Mouse (Mus musculus): ENCODE results near the gene Spink2. TPM values are rescaled to one million over a fixed set of nuclear protein-coding genes. Genes with fewer than 3 reads are reported as not detected.
"Not testable (repeated sequence)": the region's sequence is repeated elsewhere in the genome, so short reads cannot be mapped to it uniquely, and the experiment has no call there.

Spink2 gene
- polyA plus RNA-seq, 1 experiment from 2014 or later = 0.17 TPM

- DNase-seq = peak; percentile 40
- 28% methylated on average over 3 of the region's 3 CpGs for WGBS (ENCODE audit: insufficient replicate concordance)
These were observed 17.3 kb downstream of the Spink2 start for GRCm38 (mm10) chr5:77193951-77194350.

GRCm38 (mm10) chr5:77193266-77193665 is 18.0 kb downstream of the Spink2 start:
- H3K4me3 ChIP-seq (replicated peaks) = no peak overlapping the region
- H3K9ac ChIP-seq = no peak overlapping the region
- no peak for DNase-seq
- 27% methylated on average over 4 of the region's 4 CpGs for WGBS (ENCODE audit: insufficient replicate concordance)
- no peaks in the 10 kb centered on the region for H3K9me3 ChIP-seq (replicated peaks)
- H3K27me3 ChIP-seq = no peaks in the 10 kb centered on the region
- H3K4me2 ChIP-seq = no peak overlapping the region
- H3K36me3 ChIP-seq = no peaks in the 10 kb centered on the region
- H3K4me1 ChIP-seq (replicated peaks) = no peaks in the 10 kb centered on the region; the same call in 1 of the 2 replicates
- no peak overlapping the region for H3K27ac ChIP-seq
- ATAC-seq (ENCODE audit: low read depth) = no peak

More at GRCm38 (mm10) chr5:77193951-77194350, 17.3 kb downstream of the Spink2 start:
- Histone ChIP-seq H3K27me3 (no peaks in the 10 kb centered on the region), H3K9ac (no peak overlapping the region), H3K4me2 (no peak overlapping the region), H3K9me3 (replicated peaks) (no peaks in the 10 kb centered on the region), H3K36me3 (no peaks in the 10 kb centered on the region), H3K4me3 (replicated peaks) (no peak overlapping the region), H3K27ac (no peak overlapping the region), H3K4me1 (replicated peaks) (no peaks in the 10 kb centered on the region; the same call in 1 of the 2 replicates)
- no peak for ATAC-seq (ENCODE audit: low read depth)

DNA sequence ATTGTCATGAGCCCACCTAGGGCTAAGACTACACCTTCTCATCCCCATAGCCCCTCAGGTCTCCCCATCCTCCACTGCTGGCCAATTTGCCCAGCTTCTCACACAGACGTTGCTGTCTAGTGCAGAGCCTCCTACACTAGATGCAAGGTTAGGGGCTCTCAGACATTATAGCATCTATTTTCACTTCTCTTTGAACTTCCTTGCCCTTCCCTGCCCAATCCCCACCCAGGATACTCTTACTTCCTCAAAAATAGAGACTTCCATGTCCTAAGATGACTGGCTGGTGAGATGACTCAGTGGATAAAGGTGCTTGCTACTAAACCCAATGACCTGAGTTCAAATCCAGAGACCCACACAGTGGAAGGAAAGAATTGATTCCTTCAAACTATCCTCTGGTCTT is 19.6 kb downstream of the Spink2 start:
- DNase-seq = no peak
- Histone ChIP-seq H3K27ac (no peak overlapping the region), H3K9ac (no peak overlapping the region), H3K27me3 (no peaks in the 10 kb centered on the region), H3K4me2 (no peak overlapping the region), H3K4me1 (replicated peaks) (no peaks in the 10 kb centered on the region; the same call in 1 of the 2 replicates), H3K9me3 (replicated peaks) (no peaks in the 10 kb centered on the region), H3K36me3 (no peaks in the 10 kb centered on the region), H3K4me3 (replicated peaks) (no peak overlapping the region)
- ATAC-seq (ENCODE audit: low read depth) = no peak
- WGBS (ENCODE audit: insufficient replicate concordance) = 41% methylated on average over 1 of the region's 1 CpGs

- H3K4me2 ChIP-seq = no peak overlapping the region
- no peak overlapping the region for H3K9ac ChIP-seq
- no peak overlapping the region for H3K27ac ChIP-seq
- no peaks in the 10 kb centered on the region for H3K27me3 ChIP-seq
- ATAC-seq (ENCODE audit: low read depth) = no peak
- no peaks in the 10 kb centered on the region for H3K9me3 ChIP-seq (replicated peaks)
- DNase-seq = no peak
- H3K36me3 ChIP-seq = no peaks in the 10 kb centered on the region
- 69% methylated on average over 4 of the region's 4 CpGs for WGBS (ENCODE audit: insufficient replicate concordance)
- H3K4me1 ChIP-seq (replicated peaks) = no peaks in the 10 kb centered on the region; the same call in 1 of the 2 replicates
- no peak overlapping the region for H3K4me3 ChIP-seq (replicated peaks)
These were observed 20.2 kb downstream of the Spink2 start for GRCm38 (mm10) chr5:77191106-77191505.

DNA sequence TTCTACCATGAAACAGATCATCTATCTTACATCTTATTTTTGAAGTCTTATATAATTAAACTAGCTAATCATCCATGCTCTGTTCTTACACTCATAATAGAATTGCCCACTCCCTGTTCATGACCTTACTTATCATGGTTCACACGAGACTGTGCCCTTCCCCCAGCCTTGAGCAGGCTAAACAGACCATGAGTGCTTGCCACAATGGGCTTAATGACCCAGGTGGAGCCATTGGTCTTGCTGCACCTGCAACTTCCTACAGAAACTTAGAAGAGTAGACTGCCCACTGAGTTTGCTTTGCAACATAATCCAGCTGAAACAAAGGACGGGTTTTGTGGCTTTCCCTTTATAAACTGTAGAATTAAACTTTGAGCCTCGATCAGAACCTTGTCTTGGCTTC is 22.5 kb downstream of the Spink2 start:
- Histone ChIP-seq H3K9me3 (replicated peaks) (no peaks in the 10 kb centered on the region), H3K36me3 (no peaks in the 10 kb centered on the region), H3K4me1 (replicated peaks) (no peaks in the 10 kb centered on the region; the same call in 1 of the 2 replicates), H3K4me2 (no peak overlapping the region), H3K4me3 (replicated peaks) (no peak overlapping the region), H3K27ac (no peak overlapping the region), H3K27me3 (no peaks in the 10 kb centered on the region), H3K9ac (no peak overlapping the region)
- no peak for ATAC-seq (ENCODE audit: low read depth)
- no peak for DNase-seq
- WGBS (ENCODE audit: insufficient replicate concordance) = 37% methylated on average over 3 of the region's 3 CpGs

GRCm38 (mm10) chr5:77185351-77185750 is 25.9 kb downstream of the Spink2 start:
- Histone ChIP-seq H3K9me3 (replicated peaks) (no peaks in the 10 kb centered on the region), H3K4me2 (no peak overlapping the region), H3K36me3 (no peaks in the 10 kb centered on the region), H3K27me3 (no peaks in the 10 kb centered on the region), H3K27ac (no peak overlapping the region), H3K4me3 (replicated peaks) (no peak overlapping the region), H3K9ac (no peak overlapping the region), H3K4me1 (replicated peaks) (no peaks in the 10 kb centered on the region)
- ATAC-seq (ENCODE audit: low read depth) (no peak), DNase-seq (no peak)
- 74% methylated on average over 3 of the region's 3 CpGs for WGBS (ENCODE audit: insufficient replicate concordance)

GRCm38 (mm10) chr5:77183876-77184275 is 27.4 kb downstream of the Spink2 start:
- not testable (repeated sequence) for H3K4me2 ChIP-seq; H3K4me3 ChIP-seq (replicated peaks); H3K9ac ChIP-seq; H3K27me3 ChIP-seq; H3K27ac ChIP-seq; H3K9me3 ChIP-seq (replicated peaks); H3K36me3 ChIP-seq; H3K4me1 ChIP-seq (replicated peaks); DNase-seq; ATAC-seq (ENCODE audit: low read depth)
- WGBS (ENCODE audit: insufficient replicate concordance) = 57% methylated on average over 5 of the region's 5 CpGs

DNA sequence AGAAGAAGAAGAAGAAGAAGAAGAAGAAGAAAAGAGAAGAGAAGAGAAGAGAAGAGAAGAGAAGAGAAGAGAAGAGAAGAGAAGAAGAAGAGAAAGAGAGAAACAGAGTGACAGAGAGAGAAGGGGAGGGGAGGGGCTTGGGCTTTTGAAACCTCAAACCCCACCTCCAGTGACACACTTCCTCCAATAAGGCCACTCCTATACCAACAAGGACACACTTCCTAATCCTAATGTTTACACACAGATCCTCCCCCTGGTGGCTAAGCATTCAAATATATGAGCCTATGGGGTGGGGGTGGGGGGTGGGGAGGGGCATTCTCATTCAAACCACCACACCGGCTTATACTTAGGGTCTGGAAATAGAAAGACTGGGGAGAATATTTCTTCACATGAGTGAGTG is 27.9 kb downstream of the Spink2 start:
- H3K27ac ChIP-seq = no peak overlapping the region
- H3K36me3 ChIP-seq = no peaks in the 10 kb centered on the region
- no peak overlapping the region for H3K4me2 ChIP-seq
- no peaks in the 10 kb centered on the region for H3K27me3 ChIP-seq
- ATAC-seq (ENCODE audit: low read depth) (no peak), DNase-seq (no peak)
- no peak overlapping the region for H3K4me3 ChIP-seq (replicated peaks)
- H3K9ac ChIP-seq = no peak overlapping the region
- no peaks in the 10 kb centered on the region for H3K4me1 ChIP-seq (replicated peaks)
- no peaks in the 10 kb centered on the region for H3K9me3 ChIP-seq (replicated peaks)
- 36% methylated on average over 1 of the region's 1 CpGs for WGBS (ENCODE audit: insufficient replicate concordance)

DNA sequence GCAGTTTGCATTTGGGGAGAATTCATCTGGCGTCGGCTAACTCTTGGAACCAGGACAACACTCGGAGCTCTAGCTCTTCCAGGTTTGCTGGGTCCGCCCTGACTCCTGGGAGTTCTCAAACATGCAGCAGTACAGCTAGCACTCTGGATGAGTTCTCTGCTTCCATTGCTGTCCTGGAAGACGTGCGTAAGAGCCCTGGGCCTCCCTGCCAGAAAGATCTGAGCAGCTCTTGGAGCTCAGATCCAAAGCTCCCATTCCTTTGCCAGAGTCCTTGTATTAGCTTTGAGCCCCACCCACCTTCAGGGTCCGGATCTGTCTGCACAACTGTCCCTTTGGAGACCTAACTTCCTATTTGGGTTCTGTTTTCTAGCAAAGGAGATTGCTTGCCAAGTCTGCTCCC is 29.8 kb downstream of the Spink2 start:
- no peaks in the 10 kb centered on the region for H3K36me3 ChIP-seq

GRCm38 (mm10) chr5:77178976-77179375 is 32.3 kb downstream of the Spink2 start:
- no peak for ATAC-seq (ENCODE audit: low read depth)
- H3K9me3 ChIP-seq (replicated peaks) = no peaks in the 10 kb centered on the region

More for the DNA sequence above, 29.8 kb downstream of the Spink2 start:
- Histone ChIP-seq H3K27me3 (no peaks in the 10 kb centered on the region), H3K4me1 (replicated peaks) (no peaks in the 10 kb centered on the region), H3K9me3 (replicated peaks) (no peaks in the 10 kb centered on the region), H3K9ac (no peak overlapping the region), H3K4me2 (no peak overlapping the region), H3K27ac (no peak overlapping the region), H3K4me3 (replicated peaks) (no peak overlapping the region)
- no peak for ATAC-seq (ENCODE audit: low read depth)
- WGBS (ENCODE audit: insufficient replicate concordance) = 71% methylated on average over 7 of the region's 7 CpGs
- DNase-seq = no peak

GRCm38 (mm10) chr5:77178008-77178407 is 33.3 kb downstream of the Spink2 start:
- H3K4me3 ChIP-seq (replicated peaks) = no peak overlapping the region
- H3K36me3 ChIP-seq = no peaks in the 10 kb centered on the region
- H3K4me1 ChIP-seq (replicated peaks) = no peaks in the 10 kb centered on the region
- H3K4me2 ChIP-seq = no peak overlapping the region
- no peak for ATAC-seq (ENCODE audit: low read depth)
- 43% methylated on average over 9 of the region's 9 CpGs for WGBS (ENCODE audit: insufficient replicate concordance)
- no peak overlapping the region for H3K9ac ChIP-seq
- no peaks in the 10 kb centered on the region for H3K9me3 ChIP-seq (replicated peaks)
- DNase-seq = no peak
- H3K27ac ChIP-seq = no peak overlapping the region
- no peaks in the 10 kb centered on the region for H3K27me3 ChIP-seq

More at GRCm38 (mm10) chr5:77178976-77179375, 32.3 kb downstream of the Spink2 start:
- Histone ChIP-seq H3K9ac (no peak overlapping the region), H3K4me1 (replicated peaks) (no peaks in the 10 kb centered on the region), H3K36me3 (no peaks in the 10 kb centered on the region), H3K27me3 (no peaks in the 10 kb centered on the region), H3K4me2 (no peak overlapping the region), H3K4me3 (replicated peaks) (no peak overlapping the region), H3K27ac (no peak overlapping the region)
- no peak for DNase-seq
- WGBS (ENCODE audit: insufficient replicate concordance) = 65% methylated on average over 1 of the region's 1 CpGs

DNA sequence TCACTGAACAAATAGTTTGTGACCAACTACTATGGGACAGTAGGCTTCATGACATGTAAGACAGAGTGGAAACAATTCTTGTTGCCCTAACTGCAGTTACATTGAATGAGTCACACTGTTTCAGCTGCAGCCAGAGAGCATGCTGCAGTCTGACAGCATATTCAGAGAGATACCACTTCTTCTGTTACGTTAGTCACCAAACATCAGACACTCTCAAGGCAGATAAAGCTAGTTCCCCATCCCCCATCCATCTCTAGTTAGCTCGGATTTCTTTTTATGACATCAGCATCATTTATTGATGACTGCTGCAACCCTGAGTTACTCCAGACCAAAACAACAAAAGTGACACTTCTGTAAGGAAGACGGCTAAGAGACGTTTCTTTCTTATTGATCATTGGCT is 36.5 kb downstream of the Spink2 start:
- no peak overlapping the region for H3K4me2 ChIP-seq
- H3K9me3 ChIP-seq (replicated peaks) = no peaks in the 10 kb centered on the region
- no peaks in the 10 kb centered on the region for H3K36me3 ChIP-seq
- H3K27me3 ChIP-seq = no peaks in the 10 kb centered on the region
- H3K4me1 ChIP-seq (replicated peaks) = no peaks in the 10 kb centered on the region
- ATAC-seq (ENCODE audit: low read depth) = no peak
- no peak for DNase-seq
- WGBS (ENCODE audit: insufficient replicate concordance) = 51% methylated on average over 4 of the region's 4 CpGs
- H3K9ac ChIP-seq = no peak overlapping the region
- H3K27ac ChIP-seq = no peak overlapping the region
- no peak overlapping the region for H3K4me3 ChIP-seq (replicated peaks)
